In the genomic region with DNA sequence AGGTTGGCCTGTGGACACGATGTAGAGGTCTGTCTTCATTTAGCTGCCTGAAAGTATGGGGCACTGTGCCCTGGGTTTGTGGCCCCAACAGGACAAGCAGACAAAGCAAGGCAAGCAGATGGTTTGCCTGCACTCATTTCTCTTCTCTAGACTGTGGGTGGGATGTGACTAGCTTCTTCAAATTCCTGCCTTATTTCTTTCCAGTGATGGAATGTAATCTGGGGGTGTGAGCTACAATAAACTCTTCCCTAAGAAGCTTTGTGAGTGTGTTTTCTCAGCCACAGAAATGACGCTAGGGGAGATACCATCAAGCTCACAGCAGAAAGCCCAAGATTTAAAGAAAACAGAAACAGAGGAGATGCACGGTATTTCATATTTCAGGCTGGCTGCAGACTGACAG, we compare ENCODE assay signal across 15 mouse cellular contexts.
"Had no signal": no experiment of that assay in that cellular context is flagged by ENCODE, and none has a peak within 500 bp of the region (broad histone marks: within the 10 kb centered on the region; RNA-seq: fewer than 3 reads in every experiment).

No protein-coding gene starts in this region.

- DNase-seq: gastrocnemius, adult 2 months; gastrocnemius, postnatal 10 days; gastrocnemius, postnatal 25 days; heart, adult 11 months; heart, adult 2 months; heart, postnatal 14 days; heart, postnatal 36 days; kidney, adult 11 months; kidney, adult 2 months; kidney, adult 9 months; kidney, postnatal 14 days; kidney, postnatal 36 days; layer of hippocampus, adult 9-11 months; layer of hippocampus, postnatal 36 days; left cerebral cortex, postnatal 4 days had no signal
